23 mouse cellular contexts compared by ENCODE assay signal in the genomic region with DNA sequence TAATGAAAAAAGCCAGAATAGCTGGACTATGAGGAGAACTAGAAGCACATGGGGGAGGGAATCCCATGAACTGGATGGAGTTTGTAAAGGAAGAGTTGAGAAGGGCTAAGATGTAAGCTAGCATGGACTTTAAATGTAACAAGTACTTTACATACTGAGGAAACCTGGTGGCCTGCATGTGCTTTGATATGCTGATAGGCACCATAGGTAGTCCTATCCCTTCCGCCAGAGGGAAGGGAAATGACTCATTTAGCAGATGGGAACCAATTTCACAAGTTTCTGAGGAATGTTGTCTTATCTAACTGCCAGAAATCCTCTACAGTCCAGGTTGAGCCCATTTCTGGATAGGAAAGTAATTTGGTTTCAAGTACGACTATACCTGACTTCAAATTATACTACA. TPM values are rescaled to one million over a fixed set of nuclear protein-coding genes. Genes with fewer than 3 reads are reported as not detected.
A peak's percentile ranks its signal among the peaks of the same experiment; 100 is the strongest.
DNase-seq lines count a peak whose midpoint lies in the region; ATAC-seq and TF ChIP-seq lines count a peak whose summit lies in the region.
"Had no signal": no experiment of that assay in that cellular context is flagged by ENCODE, and none has a peak within 500 bp of the region (broad histone marks: within the 10 kb centered on the region; RNA-seq: fewer than 3 reads in every experiment).

No protein-coding gene starts in this region.

- peaks cover 35% of the 10 kb centered on the region for H3K36me3 ChIP-seq in heart, embryonic 13.5 days
- no peaks in the 10 kb centered on the region; the same call in none of the 2 replicates for H3K36me3 ChIP-seq in heart, adult 2 months (ENCODE audit: control insufficient read depth, insufficient read depth, low read length)
- H3K36me3 ChIP-seq in ES-Bruce4 (ENCODE audit: control insufficient read depth, insufficient read depth, low read length, poor library complexity, severe bottlenecking): peaks cover 22% of the 10 kb centered on the region

- H3K9me3 ChIP-seq in heart, embryonic 13.5 days: peaks cover 6% of the 10 kb centered on the region
- peaks cover 24% of the 10 kb centered on the region for H3K9me3 ChIP-seq in ES-Bruce4 (replicated peaks; ENCODE audit: control insufficient read depth, insufficient read depth, low read length, poor library complexity, severe bottlenecking)
- H3K9me3 ChIP-seq: midbrain, embryonic 12.5 days had no signal

- TF ChIP-seq CTCF in heart, adult 2 months (IDR thresholded peaks at IDR 0.05): no peak
- TF ChIP-seq CTCF in ES-Bruce4 (IDR thresholded peaks at IDR 0.05; ENCODE audit: low read depth, low read length): no peak

- no peak overlapping the region for H3K4me3 ChIP-seq in heart, embryonic 13.5 days
- H3K4me3 ChIP-seq in heart, adult 2 months: no peak overlapping the region
- no peak overlapping the region for H3K4me3 ChIP-seq in ES-Bruce4 (ENCODE audit: low read depth, low read length)
- H3K4me3 ChIP-seq: forebrain, embryonic 10.5 days; intestine, embryonic 15.5 days; midbrain, embryonic 12.5 days had no signal

- intact Hi-C loops in heart, adult 2 months (cut with DNase I): no loop called here

- H3K27ac ChIP-seq in heart, embryonic 13.5 days (replicated peaks): peak overlapping the region; percentile 33
- no peak overlapping the region for H3K27ac ChIP-seq in heart, adult 2 months
- H3K27ac ChIP-seq in ES-Bruce4 (ENCODE audit: insufficient read depth, low read length): peak overlapping the region; percentile 11; the same call in 1 of the 2 replicates
- H3K27ac ChIP-seq: forebrain, embryonic 10.5 days; hindbrain, embryonic 14.5 days; intestine, embryonic 15.5 days; midbrain, embryonic 12.5 days had no signal

- no peak overlapping the region for H3K4me2 ChIP-seq in heart, embryonic 13.5 days
- H3K4me2 ChIP-seq: hindbrain, embryonic 14.5 days; intestine, embryonic 15.5 days; lung, embryonic 14.5 days; midbrain, embryonic 12.5 days had no signal

- no peak for TF ChIP-seq POLR2A in heart, adult 2 months (IDR thresholded peaks at IDR 0.05; ENCODE audit: insufficient read depth, low read depth, low read length)
- no peak for TF ChIP-seq POLR2A in ES-Bruce4 (IDR thresholded peaks at IDR 0.05; ENCODE audit: insufficient read depth, low read length)

- TF ChIP-seq EP300 in heart, adult 2 months (IDR thresholded peaks at IDR 0.05; ENCODE audit: insufficient read depth, low read depth, low read length): no peak
- TF ChIP-seq EP300 in ES-Bruce4 (IDR thresholded peaks at IDR 0.05; ENCODE audit: insufficient read depth, low read depth, low read length): no peak

- H3K4me1 ChIP-seq in heart, embryonic 13.5 days: peaks cover 28% of the 10 kb centered on the region
- H3K4me1 ChIP-seq in heart, adult 2 months (ENCODE audit: control insufficient read depth, insufficient read depth, low read length): no peaks in the 10 kb centered on the region
- H3K4me1 ChIP-seq in ES-Bruce4 (ENCODE audit: control insufficient read depth, insufficient read depth, low read length): no peaks in the 10 kb centered on the region
- H3K4me1 ChIP-seq: midbrain, embryonic 12.5 days had no signal

- no peaks in the 10 kb centered on the region for H3K27me3 ChIP-seq in heart, embryonic 13.5 days (replicated peaks)
- no peaks in the 10 kb centered on the region for H3K27me3 ChIP-seq in heart, adult 2 months (ENCODE audit: control insufficient read depth, insufficient read depth, low read length)
- H3K27me3 ChIP-seq in ES-Bruce4 (ENCODE audit: control insufficient read depth, insufficient read depth, low read length, poor library complexity, severe bottlenecking): no peaks in the 10 kb centered on the region
- H3K27me3 ChIP-seq: intestine, embryonic 15.5 days; midbrain, embryonic 12.5 days had no signal

- no peak for ATAC-seq in heart, embryonic 13.5 days (ENCODE audit: extremely low read depth, insufficient number of reproducible peaks, low FRiP score, low TSS enrichment)
- ATAC-seq: CD4-positive, CD25-positive, alpha-beta regulatory T cell, adult 4 months; intestine, embryonic 15.5 days had no signal

- WGBS in heart, embryonic 13.5 days: 38% methylated on average over 2 of the region's 2 CpGs
- WGBS in heart, adult 2 months: 42% methylated on average over 2 of the region's 2 CpGs

- H3K9ac ChIP-seq in heart, embryonic 13.5 days: no peak overlapping the region
- H3K9ac ChIP-seq in heart, adult 2 months (ENCODE audit: low read depth, low read length): no peak overlapping the region
- H3K9ac ChIP-seq in ES-Bruce4 (ENCODE audit: low read depth, poor library complexity, severe bottlenecking): no peak overlapping the region
- H3K9ac ChIP-seq: hindbrain, embryonic 14.5 days; intestine, embryonic 15.5 days; lung, embryonic 14.5 days; midbrain, embryonic 12.5 days had no signal

- no peaks in the 10 kb centered on the region for H3K79me2 ChIP-seq in heart, adult 2 months (replicated peaks; ENCODE audit: control insufficient read depth, insufficient read depth, low read length)

- no peak for DNase-seq in heart, adult 2 months
- peak; percentile 72 for DNase-seq in 3T3-L1 (ENCODE audit: low read depth, low spot score)
- DNase-seq in brain, adult 2 months (ENCODE audit: low read depth, low spot score): peak; percentile 56
- DNase-seq in B cell, adult 2 months: no peak
- no peak for DNase-seq in gastrocnemius, adult 8-10 months (ENCODE audit: low spot score in 2 of 2)
- DNase-seq in lung, adult 18-20 months: no peak
- DNase-seq: adrenal gland, adult 8-10 months; cerebellum, adult 9-11 months; gastrocnemius, postnatal 14 days; heart, postnatal 36 days; kidney, postnatal 36 days; layer of hippocampus, adult 9-11 months; lung, embryonic 14.5 days; lung, postnatal 36 days; spleen, adult 18-20 months; thymus, postnatal 36 days had no signal

RNA-seq across cellular contexts. Expression of gene Cbx3, which starts 15.5 kb away (rescaled TPM):
- polyA plus RNA-seq in heart, embryonic 13.5 days (2015; fragmentation: Nextera tagmentation; extraction: Ambion mirVana): 320 and 353 TPM in 2 replicates
- 10 to 100 TPM; 58.7 to 63.9 TPM for total RNA-seq in heart, adult 2 months (2021)
- 7.6 and 15.7 TPM in 2 replicates for polyA plus RNA-seq in heart, adult 2 months (2012; rRNA removed)
- 341 and 361 TPM in 2 replicates for polyA plus RNA-seq in ES-Bruce4 (2011; ENCODE audit: insufficient read depth, insufficient read length, low read depth, missing spikeins)
- total RNA-seq in gastrocnemius, adult 8-10 months (2022): 10 to 100 TPM; 42.8 to 52.3 (median 46.3) TPM

RNA-seq across cellular contexts. Expression of gene Hnrnpa2b1, which starts 16.0 kb away (rescaled TPM):
- polyA plus RNA-seq in heart, embryonic 13.5 days (2015; fragmentation: Nextera tagmentation; extraction: Ambion mirVana): 1,097 and 1,199 TPM in 2 replicates
- total RNA-seq in heart, adult 2 months (2021): 100 to 1,000 TPM; 384 to 411 TPM
- polyA plus RNA-seq in heart, adult 2 months (2012; rRNA removed): 91.2 and 166 TPM in 2 replicates
- 1,450 and 1,538 TPM in 2 replicates for polyA plus RNA-seq in ES-Bruce4 (2011; ENCODE audit: insufficient read depth, insufficient read length, low read depth, missing spikeins)
- total RNA-seq in gastrocnemius, adult 8-10 months (2022): 100 to 1,000 TPM; 250 to 326 (median 277) TPM

RNA-seq across cellular contexts. Expression of gene Snx10, which starts 38.1 kb away (rescaled TPM):
- polyA plus RNA-seq in heart, embryonic 13.5 days (2015; fragmentation: Nextera tagmentation; extraction: Ambion mirVana): 16.5 and 16.6 TPM in 2 replicates
- total RNA-seq in heart, adult 2 months (2021): 10 to 100 TPM; 10.8 to 11.4 TPM
- 3.9 and 6.5 TPM in 2 replicates for polyA plus RNA-seq in heart, adult 2 months (2012; rRNA removed)
- polyA plus RNA-seq in ES-Bruce4 (2011; ENCODE audit: insufficient read depth, insufficient read length, low read depth, missing spikeins): 79.2 and 87.2 TPM in 2 replicates
- total RNA-seq in gastrocnemius, adult 8-10 months (2022): 10 to 100 TPM in 1 of 4 experiments, 1 to 10 TPM in 3; 6.1 to 11.6 (median 7.5) TPM

RNA-seq across cellular contexts. Expression of gene Nfe2l3, which starts 53.2 kb away (rescaled TPM):
- 3.0 and 3.1 TPM in 2 replicates for polyA plus RNA-seq in heart, embryonic 13.5 days (2015; fragmentation: Nextera tagmentation; extraction: Ambion mirVana)
- total RNA-seq in heart, adult 2 months (2021): under 1 TPM; 0.16 to 0.18 TPM
- 0.20 TPM in 2 replicates for polyA plus RNA-seq in heart, adult 2 months (2012; rRNA removed)
- polyA plus RNA-seq in ES-Bruce4 (2011; ENCODE audit: insufficient read depth, insufficient read length, low read depth, missing spikeins): 5.4 and 6.0 TPM in 2 replicates
- not detected for total RNA-seq in gastrocnemius, adult 8-10 months (2022)
- total RNA-seq: adrenal gland, adult 8-10 months had no signal

Comparison
In these comparisons a context has a peak if more than half of its experiments do, and no peak if none do; other contexts are left out.
1. RNA of gene Cbx3, which starts 15.5 kb away (polyA plus RNA-seq): 341 to 361 TPM in ES-Bruce4 and 320 to 353 TPM in heart, embryonic 13.5 days; 7.6 to 15.7 TPM in heart, adult 2 months; every median in the first group is over 10 times any median in the second.
2. DNase-seq: peak in 3T3-L1 (single experiment) and brain, adult 2 months (single experiment); none in heart, adult 2 months (0 of 2), B cell, adult 2 months (0 of 2), gastrocnemius, adult 8-10 months (0 of 2) and lung, adult 18-20 months (0 of 2).